Mouse (Mus musculus) heart, embryonic 15.5 days (tissue): Measurements from ENCODE around the gene Exosc1. TPM values are rescaled to one million over a fixed set of nuclear protein-coding genes. Genes with fewer than 3 reads are reported as not detected.

Experiments
- ATAC-seq: fragments of 200-750 bp; cut with Nextera tagmentation; replicated peaks from 2 replicates; pipeline ENCODE4 v1.8.0; 2017; ENCODE audit warnings: low read depth, moderate TSS enrichment; ENCODE audit not compliant: insufficient number of reproducible peaks, insufficient read depth, low FRiP score
- H3K27ac ChIP-seq: fragments of 300-500 bp; sonication (generic); 2 replicates; pipeline ENCODE4 v1.5.1; 2015; ENCODE audit warnings: mild to moderate bottlenecking, inconsistent platforms
- H3K27me3 ChIP-seq: fragments of 300-500 bp; sonication (generic); 2 replicates; pipeline ENCODE4 v1.6.1; 2015; ENCODE audit warnings: inconsistent platforms
- H3K36me3 ChIP-seq: fragments of 300-500 bp; sonication (generic); 2 replicates; pipeline ENCODE4 v1.6.1; 2015; ENCODE audit warnings: mild to moderate bottlenecking, inconsistent platforms
- H3K4me1 ChIP-seq: fragments of 300-500 bp; sonication (generic); replicated peaks from 2 replicates; pipeline ENCODE4 v1.6.1; 2015; ENCODE audit warnings: inconsistent platforms
- H3K4me2 ChIP-seq: fragments of 300-500 bp; sonication (generic); 2 replicates; pipeline ENCODE4 v1.6.1; 2015; ENCODE audit warnings: inconsistent platforms, mild to moderate bottlenecking, moderate library complexity
- H3K4me3 ChIP-seq: fragments of 300-500 bp; sonication (generic); 2 replicates; pipeline ENCODE4 v1.5.1; 2015; ENCODE audit warnings: mild to moderate bottlenecking, inconsistent platforms
- H3K9ac ChIP-seq: fragments of 300-500 bp; sonication (generic); 2 replicates; pipeline ENCODE4 v1.6.1; 2015; ENCODE audit warnings: mild to moderate bottlenecking, inconsistent platforms
- H3K9me3 ChIP-seq: fragments of 300-500 bp; sonication (generic); replicated peaks from 2 replicates; pipeline ENCODE4 v1.6.1; 2016; ENCODE audit warnings: inconsistent platforms
- WGBS: fragments of 180-500 bp; shearing (Covaris S2); methylation state at CpG from one replicate; pipeline ENCODE4 v1.1.7; 2015; ENCODE audit warnings: mixed read lengths; 5-methylcytosine and 5-hydroxymethylcytosine counted together
- polyA plus RNA-seq: library from polyadenylated mRNA; unstranded; fragments of >200 nt; fragmentation: Nextera tagmentation; extraction: Ambion mirVana; gene quantifications from 2 replicates; pipeline ENCODE4 v1.2.1, GENCODE M21; 2015

Gene Exosc1
- polyA plus RNA-seq, 1 experiment from 2014 or later: 39.3 TPM

GRCm38 (mm10) chr19:41900495-41901090 lies 32.6 kb downstream of the Exosc1 start:
- Histone ChIP-seq H3K27ac (no peak overlapping the region), H3K36me3 (no peaks in the 10 kb centered on the region), H3K4me2 (no peak overlapping the region), H3K9me3 (no peaks in the 10 kb centered on the region), H3K9ac (no peak overlapping the region), H3K4me3 (no peak overlapping the region), H3K4me1 (peaks cover 13% of the 10 kb centered on the region), H3K27me3 (no peaks in the 10 kb centered on the region)
- ATAC-seq: no peak
- WGBS: 77% methylated on average over 8 of the region's 8 CpGs

- H3K27ac ChIP-seq: no peak overlapping the region
- H3K4me3 ChIP-seq: no peak overlapping the region
- H3K27me3 ChIP-seq: no peaks in the 10 kb centered on the region
- 44% methylated on average over 4 of the region's 4 CpGs for WGBS
- H3K9me3 ChIP-seq: no peaks in the 10 kb centered on the region
- ATAC-seq: no peak
- no peak overlapping the region for H3K9ac ChIP-seq
- H3K4me1 ChIP-seq: peaks cover 24% of the 10 kb centered on the region
- H3K36me3 ChIP-seq: no peaks in the 10 kb centered on the region
- no peak overlapping the region for H3K4me2 ChIP-seq
Observed at GRCm38 (mm10) chr19:41898860-41899259, 34.4 kb downstream of the Exosc1 start.

- peak overlapping the region; percentile 88 for H3K4me2 ChIP-seq
- H3K4me1 ChIP-seq: peaks cover 15% of the 10 kb centered on the region
- peak overlapping the region; percentile 56 for H3K9ac ChIP-seq
- no peak for ATAC-seq
- WGBS: 17% methylated on average over 18 of the region's 18 CpGs
- H3K27ac ChIP-seq: no peak overlapping the region
- no peaks in the 10 kb centered on the region for H3K36me3 ChIP-seq
- H3K4me3 ChIP-seq: peak overlapping the region; percentile 96
- no peaks in the 10 kb centered on the region for H3K9me3 ChIP-seq
- no peaks in the 10 kb centered on the region for H3K27me3 ChIP-seq
Observed at GRCm38 (mm10) chr19:41896319-41896711, 36.9 kb downstream of the Exosc1 start.

- WGBS: under 1% methylated on average over 46 of the region's 46 CpGs
- peak; percentile 88 for ATAC-seq
- peak within 1 kb of the TSS; percentile 60 for H3K9ac ChIP-seq
- peak within 1 kb of the TSS; percentile 88 for H3K4me2 ChIP-seq
- peak within 1 kb of the TSS; percentile 96 for H3K4me3 ChIP-seq
- no peaks in the 10 kb centered on the region for H3K36me3 ChIP-seq
- peak within 1 kb of the TSS; percentile 59; the same call in 1 of the 2 replicates for H3K27ac ChIP-seq
- H3K27me3 ChIP-seq: no peaks in the 10 kb centered on the region
- peaks cover 15% of the 10 kb centered on the region for H3K4me1 ChIP-seq
- no peaks in the 10 kb centered on the region for H3K9me3 ChIP-seq
Observed at GRCm38 (mm10) chr19:41895460-41896318, 37.5 kb downstream of the Exosc1 start, which contains the start of gene Rrp12. Gene Rrp12, minus strand, starts transcription at chr19:41896173.

- Histone ChIP-seq H3K27me3 (no peaks in the 10 kb centered on the region), H3K4me1 (peaks cover 15% of the 10 kb centered on the region), H3K9ac (peak overlapping the region; percentile 60), H3K36me3 (peaks cover 4% of the 10 kb centered on the region; the same call in 1 of the 2 replicates), H3K27ac (no peak overlapping the region), H3K4me2 (peak overlapping the region; percentile 88), H3K4me3 (peak overlapping the region; percentile 96), H3K9me3 (no peaks in the 10 kb centered on the region)
- no peak for ATAC-seq
- 34% methylated on average over 7 of the region's 7 CpGs for WGBS
Observed at GRCm38 (mm10) chr19:41894959-41895358, 38.3 kb downstream of the Exosc1 start.

GRCm38 (mm10) chr19:41888191-41888590 lies 45.0 kb downstream of the Exosc1 start:
- no peaks in the 10 kb centered on the region for H3K9me3 ChIP-seq
- H3K4me1 ChIP-seq: no peaks in the 10 kb centered on the region
- peaks cover 53% of the 10 kb centered on the region for H3K36me3 ChIP-seq
- no peak overlapping the region for H3K27ac ChIP-seq
- H3K4me2 ChIP-seq: no peak overlapping the region
- H3K27me3 ChIP-seq: no peaks in the 10 kb centered on the region
- H3K4me3 ChIP-seq: no peak overlapping the region
- no peak overlapping the region for H3K9ac ChIP-seq
- ATAC-seq: no peak

GRCm38 (mm10) chr19:41883882-41884281 lies 49.3 kb downstream of the Exosc1 start:
- ATAC-seq: no peak
- Histone ChIP-seq H3K4me2 (no peak overlapping the region), H3K27me3 (no peaks in the 10 kb centered on the region), H3K9ac (no peak overlapping the region), H3K9me3 (no peaks in the 10 kb centered on the region), H3K36me3 (peaks cover 51% of the 10 kb centered on the region), H3K27ac (no peak overlapping the region), H3K4me1 (no peaks in the 10 kb centered on the region), H3K4me3 (no peak overlapping the region)
- WGBS: 89% methylated on average over 9 of the region's 9 CpGs

GRCm38 (mm10) chr19:41881842-41882241 lies 51.4 kb downstream of the Exosc1 start:
- no peaks in the 10 kb centered on the region for H3K4me1 ChIP-seq
- no peak overlapping the region for H3K9ac ChIP-seq
- H3K27ac ChIP-seq: no peak overlapping the region
- H3K36me3 ChIP-seq: peaks cover 42% of the 10 kb centered on the region
- H3K27me3 ChIP-seq: no peaks in the 10 kb centered on the region
- H3K4me3 ChIP-seq: no peak overlapping the region
- 93% methylated on average over 4 of the region's 4 CpGs for WGBS
- no peaks in the 10 kb centered on the region for H3K9me3 ChIP-seq
- no peak for ATAC-seq
- no peak overlapping the region for H3K4me2 ChIP-seq

- H3K9ac ChIP-seq: no peak overlapping the region
- ATAC-seq: no peak
- no peak overlapping the region for H3K27ac ChIP-seq
- no peaks in the 10 kb centered on the region for H3K9me3 ChIP-seq
- H3K4me1 ChIP-seq: no peaks in the 10 kb centered on the region
- no peak overlapping the region for H3K4me2 ChIP-seq
- no peaks in the 10 kb centered on the region for H3K27me3 ChIP-seq
- WGBS: 88% methylated on average over 14 of the region's 14 CpGs
- H3K36me3 ChIP-seq: peaks cover 44% of the 10 kb centered on the region; the same call in 1 of the 2 replicates
- no peak overlapping the region for H3K4me3 ChIP-seq
Observed at GRCm38 (mm10) chr19:41874356-41874755, 58.9 kb downstream of the Exosc1 start.
